Mouse (Mus musculus): ENCODE measurements around the gene Rtn4rl1.

The Rtn4rl1 gene

DNA sequence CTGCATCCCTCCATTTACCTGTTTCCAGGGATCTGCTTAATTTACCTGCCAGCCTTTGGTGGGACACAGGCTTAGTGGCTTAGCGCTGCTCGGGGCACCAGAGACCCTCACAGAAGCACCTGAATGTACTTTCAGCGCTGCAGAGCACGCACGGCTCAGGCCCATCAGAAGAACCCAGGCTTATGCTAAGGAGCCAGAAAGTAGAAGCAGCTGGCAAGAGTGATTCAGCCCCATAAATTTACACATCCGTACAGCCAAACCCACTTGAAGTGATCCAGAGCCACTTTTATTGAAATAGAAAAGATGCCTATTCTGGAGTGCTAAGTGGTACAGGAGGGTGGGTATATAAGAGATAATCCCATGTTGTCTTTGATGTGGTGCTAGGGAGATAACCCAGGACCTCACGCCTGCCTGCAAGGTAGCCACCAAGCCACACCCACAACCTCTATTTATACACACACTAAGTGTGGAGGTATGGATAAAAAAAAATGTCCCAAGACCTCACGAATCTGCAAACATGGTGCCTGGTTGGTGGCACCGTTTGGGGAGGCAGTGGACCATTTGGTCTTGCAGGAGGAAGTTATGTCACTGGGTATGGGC is 102.9 kb downstream of the Rtn4rl1 start:
- DNase-seq (ENCODE audit: low read depth, low spot score) = no peak

DNA sequence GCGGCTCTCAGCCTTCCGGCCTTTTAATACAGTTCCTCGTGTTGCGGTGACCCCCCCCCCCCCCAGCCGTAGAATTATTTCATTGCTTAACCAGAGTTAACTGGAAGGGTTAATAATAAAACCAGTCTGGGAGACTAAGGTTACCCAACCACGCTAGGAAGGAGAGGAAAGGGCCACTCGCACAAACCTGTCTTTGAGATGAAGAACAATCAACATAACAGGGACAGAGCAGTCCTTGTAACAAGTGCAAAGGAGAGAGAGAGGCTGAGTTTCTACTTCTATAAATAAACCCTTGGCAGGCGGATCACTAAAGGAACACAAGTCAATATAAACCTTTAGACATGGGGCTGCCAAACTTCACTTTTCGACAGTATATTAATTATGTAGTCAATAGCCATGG is 104.0 kb downstream of the Rtn4rl1 start:
- DNase-seq (ENCODE audit: low read depth, low spot score) = no peak

DNA sequence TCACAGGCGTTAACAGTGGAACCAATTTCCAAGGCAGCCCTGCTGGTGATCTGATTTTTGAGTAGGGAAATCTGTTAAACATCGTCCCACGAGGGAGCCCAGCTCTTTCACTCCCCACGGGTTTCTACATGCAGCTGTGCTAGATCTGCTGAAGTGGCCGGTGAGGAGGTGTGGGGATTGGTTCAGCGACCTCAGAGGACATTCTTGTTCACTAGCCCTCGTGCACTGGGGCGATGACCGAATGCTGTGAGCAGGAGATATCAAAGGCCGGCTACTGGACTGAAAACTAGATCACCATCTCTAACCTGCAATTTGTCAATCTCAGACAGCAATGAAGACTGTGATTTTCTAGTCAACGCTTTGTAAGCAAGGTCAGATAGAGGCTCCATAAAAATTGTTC is 104.9 kb downstream of the Rtn4rl1 start:
- DNase-seq (ENCODE audit: low read depth, low spot score) = no peak

DNA sequence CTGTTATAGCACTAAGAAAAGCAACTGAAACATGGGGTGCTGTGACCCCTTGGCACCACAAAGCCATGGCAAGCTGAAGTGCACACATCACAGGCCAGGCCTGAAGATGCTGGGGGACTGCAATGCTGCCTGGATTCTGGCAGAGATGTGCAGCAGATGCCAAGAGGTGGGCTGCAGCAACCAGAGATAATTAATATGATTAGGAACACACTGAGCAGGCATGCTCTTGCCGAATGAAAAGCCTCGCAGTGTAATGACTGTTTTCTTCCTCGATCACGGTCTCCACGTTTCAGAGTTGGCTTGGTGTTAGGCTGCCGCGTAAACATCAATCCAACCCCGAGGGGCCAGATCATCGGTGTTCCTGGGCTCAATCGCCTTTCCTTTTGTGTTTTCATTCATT is 106.2 kb downstream of the Rtn4rl1 start:
- DNase-seq (ENCODE audit: low read depth, low spot score) = no peak

DNA sequence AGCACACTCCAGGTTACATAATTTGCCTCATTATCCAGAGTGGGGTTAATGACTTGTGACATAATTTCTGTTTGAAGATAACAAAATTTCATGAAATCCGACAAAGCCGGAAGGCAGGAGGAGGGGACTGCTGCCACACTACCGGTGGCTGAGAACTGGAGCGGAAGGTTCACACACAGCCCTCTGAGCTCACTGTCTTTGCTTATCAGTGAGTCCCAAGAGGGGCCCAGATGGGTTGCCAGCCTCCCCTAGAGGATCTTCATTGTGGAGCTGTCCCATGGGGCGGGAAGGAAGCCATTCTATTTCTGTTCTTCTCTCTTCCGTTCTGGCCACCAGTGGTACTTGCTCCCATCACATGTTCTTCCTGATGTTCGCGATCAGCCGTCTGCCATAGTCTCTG is 107.4 kb downstream of the Rtn4rl1 start:
- DNase-seq (ENCODE audit: low read depth, low spot score) = no peak

DNA sequence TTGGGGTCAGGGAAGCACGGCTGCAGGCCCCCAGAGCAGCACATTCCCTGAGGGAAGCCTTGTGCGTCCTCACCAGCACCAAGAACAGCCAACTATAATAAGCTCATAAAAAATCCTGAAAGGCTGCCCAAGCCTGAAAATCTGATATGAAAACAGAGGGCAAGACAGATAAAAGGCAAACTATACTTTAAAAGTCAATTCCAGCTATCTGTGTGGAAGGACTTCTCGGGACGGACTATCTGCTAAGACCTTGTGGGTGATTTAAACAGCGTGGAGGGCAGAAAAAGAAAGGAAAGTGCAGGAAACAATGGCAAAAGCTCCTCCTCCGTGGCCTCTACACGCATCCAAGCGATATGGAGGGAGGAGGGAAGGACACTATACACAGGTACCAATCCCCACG is 111.2 kb downstream of the Rtn4rl1 start:
- DNase-seq (ENCODE audit: low read depth, low spot score) = no peak

DNA sequence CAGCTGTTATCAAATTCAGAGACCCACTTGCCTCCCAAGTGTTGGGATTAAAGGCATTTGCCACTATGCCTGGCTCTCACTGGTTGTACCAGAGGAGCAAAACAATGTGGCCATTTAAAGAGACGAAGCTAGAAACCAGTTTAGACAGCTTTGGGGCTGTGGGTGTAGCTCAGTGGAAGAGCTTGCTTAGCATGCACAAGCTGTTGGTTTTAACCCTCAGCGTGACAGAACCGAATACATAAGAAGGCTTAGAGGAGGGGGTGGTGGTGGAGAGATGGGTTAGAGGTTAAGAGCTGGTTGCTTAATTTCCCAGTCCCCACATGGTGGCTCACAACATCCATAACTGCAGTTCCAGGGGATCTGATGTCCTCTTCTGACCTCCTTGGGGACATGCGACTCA is 115.1 kb downstream of the Rtn4rl1 start:
- no peak for DNase-seq (ENCODE audit: low read depth, low spot score)

DNA sequence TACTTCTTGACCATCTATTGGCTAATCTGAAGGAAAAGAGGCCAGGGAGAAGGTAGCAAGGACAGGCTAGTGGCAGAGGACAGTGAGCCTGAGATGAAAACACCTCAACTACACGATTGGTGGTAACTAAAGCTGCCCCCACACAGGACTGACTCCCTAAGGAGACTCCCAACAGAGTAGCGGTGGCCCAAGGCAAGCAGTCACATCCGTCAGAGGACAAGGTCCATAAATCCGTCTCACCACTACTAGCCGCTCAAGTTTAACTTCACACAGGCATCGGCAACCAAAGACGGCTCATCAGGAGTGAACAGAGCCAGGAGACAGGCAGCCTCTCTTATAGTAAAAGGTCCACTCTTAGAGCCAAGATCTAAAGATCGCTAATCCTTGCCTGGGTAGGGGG is 117.2 kb downstream of the Rtn4rl1 start:
- no peak for DNase-seq (ENCODE audit: low read depth, low spot score)

DNA sequence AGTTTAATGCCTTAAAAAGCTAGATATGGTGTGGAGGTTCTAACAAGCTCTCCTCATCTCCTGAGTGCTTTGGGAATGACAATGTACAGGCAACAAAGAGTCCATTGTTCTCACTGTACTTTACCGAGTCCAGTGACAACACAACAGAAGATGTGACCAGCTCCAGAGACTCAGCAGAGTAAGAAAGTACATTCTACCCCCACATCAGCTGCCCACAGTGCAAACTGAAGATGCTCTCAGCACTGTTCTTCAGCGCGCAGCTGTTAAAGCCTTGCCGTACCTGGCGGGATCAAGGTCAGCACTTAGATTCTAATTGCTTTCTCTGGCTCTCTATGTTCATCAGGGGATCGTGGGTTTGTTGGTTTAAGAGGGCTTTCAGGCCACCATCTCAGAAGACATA is 118.2 kb downstream of the Rtn4rl1 start:
- no peak for DNase-seq (ENCODE audit: low read depth, low spot score)

DNA sequence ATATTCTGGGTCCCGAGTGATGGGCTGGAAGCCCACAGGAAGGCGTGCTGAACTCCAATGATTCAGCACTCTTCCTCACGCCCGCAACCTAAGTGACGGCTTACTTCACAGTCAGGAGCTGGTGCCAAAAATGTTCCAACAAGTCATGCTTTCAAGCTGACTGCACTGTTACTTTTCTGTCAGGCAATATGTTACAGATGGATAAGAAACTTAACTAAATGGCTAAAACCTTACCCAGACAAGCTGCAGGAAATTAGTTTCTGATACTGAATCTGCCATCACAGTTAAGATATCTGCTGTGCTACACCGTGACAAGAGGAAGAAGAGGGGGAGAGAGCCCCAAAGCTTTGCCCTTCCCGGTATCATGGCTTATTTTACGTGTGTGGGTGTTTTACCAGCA is 120.3 kb downstream of the Rtn4rl1 start:
- no peak for DNase-seq (ENCODE audit: low read depth, low spot score)

All from ES-CJ7 (cell line).